Mouse (Mus musculus): Measurements from ENCODE around the gene Rpl28. TPM values are rescaled to one million over a fixed set of nuclear protein-coding genes. Genes with fewer than 3 reads are reported as not detected.

The Rpl28 gene
- total RNA-seq, 2 experiments from 2014 or later = 849 to 923 TPM

GRCm38 (mm10) chr7:4825365-4825764, 32.7 kb downstream of the Rpl28 start:
- DNase-seq (ENCODE audit: low spot score in 2 of 2) = no peak

DNA sequence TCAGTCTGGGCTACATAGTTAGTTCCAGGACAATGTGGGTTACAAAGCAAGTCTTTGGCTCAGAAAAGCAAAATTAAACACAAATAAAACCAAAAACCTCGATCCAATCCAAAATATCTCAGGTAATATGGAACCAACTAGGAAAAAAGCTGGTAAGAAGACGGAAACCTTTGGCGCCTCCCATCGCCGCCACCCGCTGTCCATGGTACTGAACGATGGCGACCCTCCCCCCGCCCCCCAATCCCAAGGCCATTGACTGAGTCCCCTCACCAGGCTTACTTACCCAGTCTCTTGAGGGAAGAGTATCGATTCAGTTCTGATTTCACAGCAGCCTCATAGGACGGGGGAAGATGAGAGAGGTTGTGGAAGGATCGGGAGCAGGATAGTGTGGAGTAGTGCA, 37.8 kb downstream of the Rpl28 start:
- DNase-seq (ENCODE audit: low spot score in 2 of 2) = no peak

GRCm38 (mm10) chr7:4835631-4836327, 43.1 kb downstream of the Rpl28 start:
- no peak for DNase-seq (ENCODE audit: low spot score in 2 of 2)

DNA sequence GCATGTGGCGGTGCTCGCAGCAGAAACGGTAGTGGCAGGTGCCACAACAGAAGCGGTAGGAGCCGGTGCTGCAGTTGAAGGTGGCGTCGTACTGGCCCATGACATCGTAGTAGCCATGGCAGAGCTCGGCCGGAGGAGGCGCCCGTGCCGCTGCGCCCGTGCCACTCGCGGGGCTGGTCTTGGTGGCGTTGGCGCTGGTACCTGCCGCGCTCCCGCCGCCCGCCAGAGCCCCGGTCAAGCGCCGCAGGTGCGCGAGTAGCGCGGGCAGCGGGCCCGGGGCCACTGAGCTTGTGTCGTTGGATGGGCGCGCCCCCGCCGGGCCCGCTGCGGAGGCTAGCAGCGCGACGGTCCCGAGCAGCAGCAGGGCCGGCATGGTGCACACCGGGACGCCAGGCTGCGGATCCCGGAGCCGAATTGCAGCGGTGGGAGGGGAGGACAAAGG, 43.7 kb downstream of the Rpl28 start:
- DNase-seq (ENCODE audit: low spot score in 2 of 2) = peak; percentile 54 to 61

- no peak for DNase-seq (ENCODE audit: low spot score in 2 of 2)
These were observed 45.0 kb downstream of the Rpl28 start for GRCm38 (mm10) chr7:4837639-4838038.

GRCm38 (mm10) chr7:4842077-4842476, 49.4 kb downstream of the Rpl28 start:
- DNase-seq (ENCODE audit: low spot score in 2 of 2) = no peak

GRCm38 (mm10) chr7:4842634-4843131, 50.0 kb downstream of the Rpl28 start:
- DNase-seq (ENCODE audit: low spot score in 2 of 2) = no peak

DNA sequence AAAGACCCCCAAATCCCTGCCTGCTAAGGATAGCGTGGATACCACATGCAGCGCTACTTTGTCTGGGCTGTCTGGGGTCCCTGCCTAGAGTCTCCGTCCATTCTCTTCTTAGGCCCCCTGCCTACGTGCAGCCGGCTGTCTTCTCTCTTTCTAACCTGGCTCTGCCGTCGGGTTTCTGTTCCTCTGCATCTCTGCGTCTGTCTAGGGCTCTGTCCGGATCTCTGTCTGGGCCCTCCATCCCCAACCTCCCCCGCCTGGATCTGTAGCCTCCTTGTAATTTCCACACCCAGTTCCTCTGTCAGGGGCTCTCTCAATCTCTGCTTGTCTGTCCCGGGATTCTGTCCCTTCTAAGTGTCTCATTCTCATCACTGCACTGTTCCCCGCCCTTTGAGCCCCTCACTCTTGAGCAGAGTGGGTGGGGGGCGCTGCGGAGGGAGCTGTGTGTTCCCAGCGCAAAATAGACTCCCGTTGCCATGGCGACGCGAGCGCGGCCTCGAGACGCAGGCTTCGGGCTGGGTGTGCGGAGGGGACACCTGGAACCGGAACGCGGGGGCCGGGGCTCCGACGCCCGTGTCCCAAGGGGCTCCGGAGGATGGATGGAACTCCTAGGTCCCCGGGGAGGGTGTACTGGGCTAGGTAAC, 51.0 kb downstream of the Rpl28 start:
- no peak for DNase-seq (ENCODE audit: low spot score in 2 of 2)

DNA sequence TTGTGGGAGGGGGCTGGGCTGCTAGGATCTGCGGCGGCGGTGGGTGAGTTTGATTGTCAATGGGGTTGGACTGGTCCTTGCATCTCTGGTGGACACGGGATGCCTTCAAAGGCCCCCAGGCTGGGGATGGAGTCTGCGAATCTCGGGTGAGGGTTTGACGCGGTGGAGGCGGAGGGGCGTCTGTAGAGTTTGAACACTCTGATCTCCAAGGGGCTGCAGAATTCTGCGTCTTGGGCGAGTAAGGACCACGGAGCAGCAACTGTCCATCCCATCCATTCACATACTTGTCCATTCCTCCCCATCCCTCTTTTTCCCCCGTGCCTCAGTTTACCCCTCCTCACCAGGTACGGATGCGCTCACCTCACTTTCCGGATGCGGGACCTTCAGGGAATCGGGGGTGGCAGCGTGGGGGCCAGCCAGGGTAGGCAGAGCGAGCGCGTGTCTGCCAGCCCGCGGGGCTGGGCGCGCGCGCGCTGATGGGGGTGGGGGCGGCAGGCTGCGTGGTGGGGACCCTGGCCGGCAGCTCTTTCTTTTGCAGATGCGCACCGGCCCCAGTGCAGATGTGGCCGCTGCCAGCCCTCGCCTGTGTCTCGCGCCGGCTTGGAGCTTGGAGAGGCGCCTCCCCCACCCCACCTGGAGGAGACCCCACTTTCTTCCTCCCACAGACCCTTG, 51.7 kb downstream of the Rpl28 start, which contains the start of gene Shisa7:
Shisa7 (minus strand) TSS at position 452 of the 672 bp plus-strand sequence.
- DNase-seq (ENCODE audit: low spot score in 2 of 2) = no peak

Other genes with a start within 250 kb of the Rpl28 start
- 1 to 10 TPM; 7.0 to 7.5 TPM for gene Syt5, start 245.3 kb upstream of the Rpl28 start, total RNA-seq (2021)
- gene Ptprh, start 188.8 kb upstream of the Rpl28 start, total RNA-seq (2021) = not detected
- 1 to 10 TPM; 7.4 to 9.6 TPM for gene Tmem86b, start 161.5 kb upstream of the Rpl28 start, total RNA-seq (2021)
- 10 to 100 TPM; 79.2 to 98.8 TPM for gene Ppp6r1, start 133.9 kb upstream of the Rpl28 start, total RNA-seq (2021)
- 10 to 100 TPM; 47.8 TPM for gene Hspbp1, start 107.8 kb upstream of the Rpl28 start, total RNA-seq (2021)
- gene Brsk1, start 102.3 kb upstream of the Rpl28 start, total RNA-seq (2021) = 1 to 10 TPM; 4.0 to 5.3 TPM
- under 1 TPM; 0.36 to 0.38 TPM for gene Tmem150b, start 67.6 kb upstream of the Rpl28 start, total RNA-seq (2021)
- gene Kmt5c, start 52.8 kb upstream of the Rpl28 start, total RNA-seq (2021) = 10 to 100 TPM; 34.5 to 35.3 TPM
- 10 to 100 TPM in 1 of 2 experiments, 1 to 10 TPM in 1; 7.6 to 10.6 TPM for gene Cox6b2, start 39.8 kb upstream of the Rpl28 start, total RNA-seq (2021)
- gene Fam71e2, start 21.6 kb upstream of the Rpl28 start, total RNA-seq (2021) = not detected
- under 1 TPM; 0.17 to 0.51 TPM for gene Il11, start 10.0 kb upstream of the Rpl28 start, total RNA-seq (2021)
- not detected for gene Tmem190, start 9.9 kb upstream of the Rpl28 start, total RNA-seq (2021)
- gene Tmem238, start 3.2 kb upstream of the Rpl28 start, total RNA-seq (2021) = 10 to 100 TPM in 1 of 2 experiments, 1 to 10 TPM in 1; 6.5 to 12.1 TPM
- gene Ube2s, start 19.7 kb downstream of the Rpl28 start, total RNA-seq (2021) = 100 to 1,000 TPM; 119 to 128 TPM
- 1 to 10 TPM; 2.1 to 2.4 TPM for gene Shisa7, start 51.8 kb downstream of the Rpl28 start, total RNA-seq (2021)
- 10 to 100 TPM in 1 of 2 experiments, 1 to 10 TPM in 1; 9.6 to 18.3 TPM for gene Isoc2b, start 77.4 kb downstream of the Rpl28 start, total RNA-seq (2021)
- gene Isoc2a, start 84.3 kb downstream of the Rpl28 start, total RNA-seq (2021) = 10 to 100 TPM; 32.7 to 38.0 TPM
- not detected for gene Gm36210, start 113.6 kb downstream of the Rpl28 start, total RNA-seq (2021)
- 10 to 100 TPM; 13.9 to 17.2 TPM for gene Zfp628, start 122.3 kb downstream of the Rpl28 start, total RNA-seq (2021)
- 10 to 100 TPM in 1 of 2 experiments, 1 to 10 TPM in 1; 9.8 to 11.6 TPM for gene Nat14, start 129.2 kb downstream of the Rpl28 start, total RNA-seq (2021)
- 1 to 10 TPM; 2.2 to 2.5 TPM for gene Ssc5d, start 132.9 kb downstream of the Rpl28 start, total RNA-seq (2021)
- 1 to 10 TPM in 1 of 2 experiments, under 1 TPM in 1; 0.96 to 2.5 TPM for gene Sbk2, start 171.5 kb downstream of the Rpl28 start, total RNA-seq (2021)
- gene Sbk3, start 178.3 kb downstream of the Rpl28 start, total RNA-seq (2021) = under 1 TPM; 0.13 to 0.22 TPM
- 10 to 100 TPM; 15.9 to 25.4 TPM for gene Zfp579, start 203.3 kb downstream of the Rpl28 start, total RNA-seq (2021)
- gene Zfp524, start 221.5 kb downstream of the Rpl28 start, total RNA-seq (2021) = 10 to 100 TPM; 10.2 to 11.5 TPM
- gene Fiz1, start 221.8 kb downstream of the Rpl28 start, total RNA-seq (2021) = 10 to 100 TPM; 21.7 to 22.5 TPM
- not detected for gene Gm44973, start 222.6 kb downstream of the Rpl28 start, total RNA-seq (2021)
- 10 to 100 TPM; 24.4 to 24.5 TPM for gene Zfp865, start 227.5 kb downstream of the Rpl28 start, total RNA-seq (2021)
- gene Ccdc106, start 227.7 kb downstream of the Rpl28 start, total RNA-seq (2021) = 1 to 10 TPM; 1.5 to 2.6 TPM
- not detected for gene 4632433K11Rik, start 241.2 kb downstream of the Rpl28 start, total RNA-seq (2021)
- 1 to 10 TPM; 3.4 to 4.1 TPM for gene Zfp784, start 245.6 kb downstream of the Rpl28 start, total RNA-seq (2021)

Data from adrenal gland, adult 18-20 months (tissue).